Mouse (Mus musculus): ENCODE results near the gene Ucp3. TPM values are rescaled to one million over a fixed set of nuclear protein-coding genes. Genes with fewer than 3 reads are reported as not detected.
A peak's percentile ranks its signal among the peaks of the same experiment; 100 is the strongest.

Gene Ucp3
- polyA plus RNA-seq, 1 experiment from 2014 or later = not detected

- H3K4me1 ChIP-seq (ENCODE audit: control insufficient read depth, insufficient read depth, low read length) = peaks cover 17% of the 10 kb centered on the region
- peak; percentile 62 for DNase-seq
- no peaks in the 10 kb centered on the region; the same call in 1 of the 2 replicates for H3K27me3 ChIP-seq (ENCODE audit: control insufficient read depth, insufficient read depth, low read length)
- no peak overlapping the region for H3K27ac ChIP-seq (replicated peaks; ENCODE audit: low read depth, low read length)
- no peak overlapping the region for H3K9ac ChIP-seq (replicated peaks; ENCODE audit: low read length)
- no peaks in the 10 kb centered on the region for H3K9me3 ChIP-seq (ENCODE audit: control insufficient read depth, low read length)
- no peak for ATAC-seq (ENCODE audit: low FRiP score, low TSS enrichment)
- H3K4me2 ChIP-seq (ENCODE audit: low read length) = peak overlapping the region; percentile 60
- H3K4me3 ChIP-seq (replicated peaks; ENCODE audit: low read depth, low read length) = peak overlapping the region; percentile 28
- WGBS = 41% methylated on average over 19 of the region's 19 CpGs
- no peaks in the 10 kb centered on the region for H3K36me3 ChIP-seq (ENCODE audit: control insufficient read depth, insufficient read depth, low read length)
These were observed 21.0 kb downstream of the Ucp3 start for GRCm38 (mm10) chr7:100493484-100494414.

GRCm38 (mm10) chr7:100494415-100494831, 21.6 kb downstream of the Ucp3 start:
- Histone ChIP-seq H3K36me3 (ENCODE audit: control insufficient read depth, insufficient read depth, low read length) (no peaks in the 10 kb centered on the region), H3K9me3 (ENCODE audit: control insufficient read depth, low read length) (no peaks in the 10 kb centered on the region), H3K9ac (replicated peaks; ENCODE audit: low read length) (no peak overlapping the region), H3K4me1 (ENCODE audit: control insufficient read depth, insufficient read depth, low read length) (peaks cover 17% of the 10 kb centered on the region), H3K4me2 (ENCODE audit: low read length) (peak overlapping the region; percentile 60), H3K4me3 (replicated peaks; ENCODE audit: low read depth, low read length) (no peak overlapping the region), H3K27me3 (ENCODE audit: control insufficient read depth, insufficient read depth, low read length) (no peaks in the 10 kb centered on the region; the same call in 1 of the 2 replicates), H3K27ac (replicated peaks; ENCODE audit: low read depth, low read length) (no peak overlapping the region)
- DNase-seq (no peak), ATAC-seq (ENCODE audit: low FRiP score, low TSS enrichment) (no peak)
- WGBS = 95% methylated on average over 7 of the region's 7 CpGs

DNA sequence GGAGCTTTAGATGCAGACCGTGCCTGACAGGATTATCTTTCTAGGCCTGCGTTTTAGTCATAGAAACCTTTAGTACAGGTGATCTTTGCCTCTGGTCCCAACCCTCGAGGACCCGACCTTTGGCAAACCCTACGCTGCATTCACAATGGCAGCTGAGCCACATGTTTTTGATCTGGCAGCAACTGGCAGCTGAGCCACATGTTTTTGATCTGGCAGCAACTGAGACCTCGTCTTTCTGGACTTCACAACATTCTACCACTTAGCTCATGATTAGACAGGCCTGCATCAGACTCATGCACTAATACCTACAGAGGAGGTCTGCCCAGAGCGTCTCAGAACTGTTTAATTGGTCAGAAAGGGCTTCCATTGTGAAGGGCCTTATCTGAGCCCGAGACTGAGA, 22.3 kb downstream of the Ucp3 start:
- DNase-seq (peak; percentile 14), ATAC-seq (ENCODE audit: low FRiP score, low TSS enrichment) (no peak)
- H3K4me2 ChIP-seq (ENCODE audit: low read length) = peak overlapping the region; percentile 23

DNA sequence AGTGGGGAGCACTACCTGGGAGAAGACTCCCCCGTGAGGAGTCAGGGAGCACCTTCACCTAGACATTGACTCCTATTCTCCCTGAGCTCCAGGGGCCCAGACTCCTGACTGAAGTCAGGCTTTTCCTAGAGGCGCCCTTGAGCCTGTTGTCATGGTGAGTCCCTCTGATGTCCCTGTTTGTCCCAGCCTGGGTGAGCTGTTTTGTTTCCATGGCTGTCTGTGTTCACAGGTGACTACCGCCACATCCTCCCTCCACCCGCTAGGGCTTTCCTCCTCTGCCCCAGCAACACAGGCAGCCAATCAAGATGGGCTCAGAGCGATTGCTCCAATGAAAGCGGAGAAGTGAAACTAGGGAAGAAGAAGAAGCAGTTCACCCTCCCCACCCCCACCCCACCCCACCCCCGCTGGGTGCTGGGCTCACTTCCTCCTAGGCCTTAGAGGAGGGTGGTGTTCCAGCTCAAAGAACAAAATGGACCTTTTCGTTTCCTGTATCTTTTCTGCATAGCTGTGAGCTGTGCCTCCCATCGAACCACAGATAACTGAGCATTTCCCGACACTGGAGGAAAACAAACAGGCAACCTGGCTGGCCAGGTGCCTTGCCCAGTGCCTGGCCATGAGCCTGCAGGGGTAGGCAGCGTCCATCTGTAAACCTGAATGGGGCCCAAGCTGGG, 22.9 kb downstream of the Ucp3 start:
- Histone ChIP-seq H3K9ac (replicated peaks; ENCODE audit: low read length) (no peak overlapping the region; the same call in 1 of the 2 replicates), H3K4me1 (ENCODE audit: control insufficient read depth, insufficient read depth, low read length) (peaks cover 17% of the 10 kb centered on the region), H3K4me2 (ENCODE audit: low read length) (peak overlapping the region; percentile 23), H3K9me3 (ENCODE audit: control insufficient read depth, low read length) (no peaks in the 10 kb centered on the region), H3K36me3 (ENCODE audit: control insufficient read depth, insufficient read depth, low read length) (no peaks in the 10 kb centered on the region), H3K27ac (replicated peaks; ENCODE audit: low read depth, low read length) (peak overlapping the region; percentile 72), H3K4me3 (replicated peaks; ENCODE audit: low read depth, low read length) (no peak overlapping the region), H3K27me3 (ENCODE audit: control insufficient read depth, insufficient read depth, low read length) (no peaks in the 10 kb centered on the region; the same call in 1 of the 2 replicates)
- WGBS = 29% methylated on average over 11 of the region's 11 CpGs
- peak; percentile 80 for DNase-seq
- peak; percentile 68; the same call in 1 of the 2 replicates for ATAC-seq (ENCODE audit: low FRiP score, low TSS enrichment)

More for the DNA sequence above, 22.3 kb downstream of the Ucp3 start:
- Histone ChIP-seq H3K4me1 (ENCODE audit: control insufficient read depth, insufficient read depth, low read length) (peaks cover 17% of the 10 kb centered on the region), H3K9ac (replicated peaks; ENCODE audit: low read length) (no peak overlapping the region), H3K36me3 (ENCODE audit: control insufficient read depth, insufficient read depth, low read length) (no peaks in the 10 kb centered on the region), H3K4me3 (replicated peaks; ENCODE audit: low read depth, low read length) (no peak overlapping the region), H3K27me3 (ENCODE audit: control insufficient read depth, insufficient read depth, low read length) (no peaks in the 10 kb centered on the region; the same call in 1 of the 2 replicates), H3K9me3 (ENCODE audit: control insufficient read depth, low read length) (no peaks in the 10 kb centered on the region), H3K27ac (replicated peaks; ENCODE audit: low read depth, low read length) (peak overlapping the region; percentile 72)
- WGBS = 35% methylated on average over 8 of the region's 8 CpGs

- no peaks in the 10 kb centered on the region for H3K9me3 ChIP-seq (ENCODE audit: control insufficient read depth, low read length)
- no peak for ATAC-seq (ENCODE audit: low FRiP score, low TSS enrichment)
- no peaks in the 10 kb centered on the region for H3K36me3 ChIP-seq (ENCODE audit: control insufficient read depth, insufficient read depth, low read length)
- no peak overlapping the region for H3K4me3 ChIP-seq (replicated peaks; ENCODE audit: low read depth, low read length)
- 86% methylated on average over 6 of the region's 6 CpGs for WGBS
- peak overlapping the region; percentile 23; the same call in 1 of the 2 replicates for H3K4me2 ChIP-seq (ENCODE audit: low read length)
- no peak for DNase-seq
- H3K27me3 ChIP-seq (ENCODE audit: control insufficient read depth, insufficient read depth, low read length) = no peaks in the 10 kb centered on the region; the same call in 1 of the 2 replicates
- peaks cover 17% of the 10 kb centered on the region for H3K4me1 ChIP-seq (ENCODE audit: control insufficient read depth, insufficient read depth, low read length)
- peak overlapping the region; percentile 72 for H3K27ac ChIP-seq (replicated peaks; ENCODE audit: low read depth, low read length)
- H3K9ac ChIP-seq (replicated peaks; ENCODE audit: low read length) = no peak overlapping the region
These were observed 23.6 kb downstream of the Ucp3 start for GRCm38 (mm10) chr7:100496371-100496770.

DNA sequence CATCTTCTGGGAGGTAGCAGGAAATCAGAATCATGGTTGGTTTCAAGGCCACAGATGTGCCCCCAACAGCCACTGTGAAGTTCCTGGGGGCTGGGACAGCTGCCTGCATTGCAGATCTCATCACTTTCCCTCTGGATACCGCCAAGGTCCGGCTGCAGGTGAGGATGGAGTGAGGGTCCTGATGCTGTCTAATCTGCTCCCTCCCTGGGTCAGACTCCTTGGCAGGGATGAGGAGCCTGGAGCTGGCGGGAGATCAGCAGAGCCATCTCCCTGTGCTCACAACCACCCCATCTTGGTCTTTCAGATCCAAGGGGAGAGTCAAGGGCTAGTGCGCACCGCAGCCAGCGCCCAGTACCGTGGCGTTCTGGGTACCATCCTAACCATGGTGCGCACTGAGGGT, 24.0 kb downstream of the Ucp3 start:
- Histone ChIP-seq H3K27me3 (ENCODE audit: control insufficient read depth, insufficient read depth, low read length) (no peaks in the 10 kb centered on the region; the same call in 1 of the 2 replicates), H3K9me3 (ENCODE audit: control insufficient read depth, low read length) (no peaks in the 10 kb centered on the region), H3K9ac (replicated peaks; ENCODE audit: low read length) (no peak overlapping the region), H3K27ac (replicated peaks; ENCODE audit: low read depth, low read length) (no peak overlapping the region), H3K4me3 (replicated peaks; ENCODE audit: low read depth, low read length) (no peak overlapping the region), H3K4me2 (ENCODE audit: low read length) (no peak overlapping the region), H3K36me3 (ENCODE audit: control insufficient read depth, insufficient read depth, low read length) (no peaks in the 10 kb centered on the region), H3K4me1 (ENCODE audit: control insufficient read depth, insufficient read depth, low read length) (peaks cover 17% of the 10 kb centered on the region)
- DNase-seq (no peak), ATAC-seq (ENCODE audit: low FRiP score, low TSS enrichment) (no peak)
- WGBS = 98% methylated on average over 9 of the region's 9 CpGs

DNA sequence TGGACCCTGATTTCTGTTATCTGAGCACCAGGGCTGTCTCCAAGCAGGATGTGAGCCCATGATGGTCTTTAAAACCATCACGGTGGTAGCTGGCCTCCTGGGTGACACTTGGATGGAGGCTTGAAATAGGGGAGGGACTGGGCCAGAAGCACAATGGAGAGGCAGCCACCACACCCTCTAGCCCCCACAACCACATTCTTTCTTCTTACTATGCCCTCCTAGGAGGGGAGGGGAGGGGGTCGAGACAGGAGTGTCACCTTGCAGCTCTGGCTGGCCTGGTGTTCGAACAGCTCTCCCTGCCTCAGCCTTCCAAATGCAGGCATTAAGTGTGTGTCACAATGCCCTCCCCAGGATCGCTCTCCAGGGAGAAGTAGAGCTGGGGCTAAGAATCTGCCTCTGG, 24.6 kb downstream of the Ucp3 start:
- WGBS = 80% methylated on average over 4 of the region's 4 CpGs
- H3K4me2 ChIP-seq (ENCODE audit: low read length) = no peak overlapping the region
- DNase-seq (no peak), ATAC-seq (ENCODE audit: low FRiP score, low TSS enrichment) (no peak)
- no peaks in the 10 kb centered on the region for H3K36me3 ChIP-seq (ENCODE audit: control insufficient read depth, insufficient read depth, low read length)
- no peaks in the 10 kb centered on the region for H3K9me3 ChIP-seq (ENCODE audit: control insufficient read depth, low read length)
- no peak overlapping the region for H3K4me3 ChIP-seq (replicated peaks; ENCODE audit: low read depth, low read length)
- H3K27ac ChIP-seq (replicated peaks; ENCODE audit: low read depth, low read length) = no peak overlapping the region
- no peaks in the 10 kb centered on the region; the same call in 1 of the 2 replicates for H3K27me3 ChIP-seq (ENCODE audit: control insufficient read depth, insufficient read depth, low read length)
- no peak overlapping the region for H3K9ac ChIP-seq (replicated peaks; ENCODE audit: low read length)
- H3K4me1 ChIP-seq (ENCODE audit: control insufficient read depth, insufficient read depth, low read length) = peaks cover 17% of the 10 kb centered on the region

GRCm38 (mm10) chr7:100497982-100498381, 25.2 kb downstream of the Ucp3 start:
- ATAC-seq (ENCODE audit: low FRiP score, low TSS enrichment) = no peak
- Histone ChIP-seq H3K27ac (replicated peaks; ENCODE audit: low read depth, low read length) (no peak overlapping the region), H3K4me3 (replicated peaks; ENCODE audit: low read depth, low read length) (no peak overlapping the region), H3K4me2 (ENCODE audit: low read length) (no peak overlapping the region), H3K4me1 (ENCODE audit: control insufficient read depth, insufficient read depth, low read length) (peaks cover 14% of the 10 kb centered on the region), H3K36me3 (ENCODE audit: control insufficient read depth, insufficient read depth, low read length) (no peaks in the 10 kb centered on the region), H3K9ac (replicated peaks; ENCODE audit: low read length) (no peak overlapping the region), H3K27me3 (ENCODE audit: control insufficient read depth, insufficient read depth, low read length) (no peaks in the 10 kb centered on the region), H3K9me3 (ENCODE audit: control insufficient read depth, low read length) (no peaks in the 10 kb centered on the region)
- DNase-seq = no peak
- 95% methylated on average over 13 of the region's 13 CpGs for WGBS
